Mouse (Mus musculus) heart, adult 2 months (tissue): ENCODE data around the gene Foxp1.

Experiments used
- CTCF ChIP-seq: fragments of 200-600 bp; IDR thresholded peaks from 2 replicates; pipeline ENCODE4 v1.8.1; 2022; ENCODE audit warnings: antibody characterized with exemption, mild to moderate bottlenecking, moderate library complexity
- EP300 ChIP-seq: fragments of 200-500 bp; IDR thresholded peaks from 2 replicates; pipeline ENCODE4 v1.6.1; 2011; ENCODE audit warnings: low read depth, low read length, control low read depth; ENCODE audit not compliant: insufficient read depth
- POLR2A ChIP-seq: fragments of 200-500 bp; IDR thresholded peaks from 2 replicates; pipeline ENCODE4 v1.6.1; 2011; ENCODE audit warnings: mild to moderate bottlenecking, low read depth, low read length, control low read depth; ENCODE audit not compliant: insufficient read depth

- TF ChIP-seq CTCF: no peak
- no peak for TF ChIP-seq POLR2A
- TF ChIP-seq EP300: no peak
These were observed 544.7 kb downstream of the Foxp1 start for GRCm38 (mm10) chr6:98977806-98978205.
